Mouse (Mus musculus) intestine, postnatal 0 days (tissue): Measurements from ENCODE around the gene Naa80. TPM values are rescaled to one million over a fixed set of nuclear protein-coding genes. Genes with fewer than 3 reads are reported as not detected.

Source experiments
- ATAC-seq: fragments of 200-750 bp; cut with Nextera tagmentation; 2 replicates; pipeline ENCODE4 v1.8.0; 2017; ENCODE audit warnings: mild to moderate bottlenecking, moderate TSS enrichment, moderate library complexity
- H3K27ac ChIP-seq: fragments of 300-500 bp; sonication (generic); 2 replicates; pipeline ENCODE4 v1.5.1; 2014; ENCODE audit warnings: mild to moderate bottlenecking, low read depth, low read length, moderate library complexity
- H3K27me3 ChIP-seq: fragments of 300-500 bp; sonication (generic); replicated peaks from 2 replicates; pipeline ENCODE4 v1.6.1; 2014; ENCODE audit warnings: low read length, mixed read lengths; ENCODE audit not compliant: control insufficient read depth, insufficient read depth
- H3K36me3 ChIP-seq: fragments of 300-500 bp; sonication (generic); 2 replicates; pipeline ENCODE4 v1.6.1; 2014; ENCODE audit warnings: mild to moderate bottlenecking, moderate library complexity; ENCODE audit not compliant: control insufficient read depth, insufficient read depth
- H3K4me1 ChIP-seq: fragments of 300-500 bp; sonication (generic); replicated peaks from 2 replicates; pipeline ENCODE4 v1.6.1; 2014; ENCODE audit warnings: antibody characterized with exemption, low read length, mixed read lengths; ENCODE audit not compliant: control insufficient read depth, insufficient read depth
- H3K4me2 ChIP-seq: fragments of 300-500 bp; sonication (generic); replicated peaks from 2 replicates; pipeline ENCODE4 v1.6.1; 2014; ENCODE audit warnings: low read depth, mild to moderate bottlenecking, moderate library complexity
- H3K4me3 ChIP-seq: fragments of 300-500 bp; sonication (generic); 2 replicates; pipeline ENCODE4 v1.5.1; 2014; ENCODE audit warnings: low read depth, low read length
- H3K9ac ChIP-seq: fragments of 300-500 bp; sonication (generic); 2 replicates; pipeline ENCODE4 v1.6.1; 2014; ENCODE audit warnings: mild to moderate bottlenecking, low read depth, low read length
- H3K9me3 ChIP-seq: fragments of 300-500 bp; sonication (generic); 2 replicates; pipeline ENCODE4 v1.6.1; 2016; ENCODE audit warnings: mixed run types; ENCODE audit not compliant: control insufficient read depth
- CTCF ChIP-seq: sonication (generic); IDR thresholded peaks from 2 replicates; pipeline ENCODE4 v1.5.1; 2016; ENCODE audit warnings: low read depth, mild to moderate bottlenecking, control low read depth, antibody characterized with exemption, moderate library complexity
- WGBS: fragments of 180-500 bp; shearing (Covaris S2); extraction: QIAGEN DNeasy Blood & Tissue Kit; methylation state at CpG from one replicate; pipeline ENCODE4 v1.1.7; 2014; 5-methylcytosine and 5-hydroxymethylcytosine counted together
- polyA plus RNA-seq: library from polyadenylated mRNA; unstranded; fragments of >200 nt; fragmentation: Nextera tagmentation; extraction: Ambion mirVana; gene quantifications from 2 replicates; pipeline ENCODE4 v1.2.1, GENCODE M21; 2015

Naa80 gene
- polyA plus RNA-seq, 1 experiment from 2014 or later, result 21.4 TPM

DNA sequence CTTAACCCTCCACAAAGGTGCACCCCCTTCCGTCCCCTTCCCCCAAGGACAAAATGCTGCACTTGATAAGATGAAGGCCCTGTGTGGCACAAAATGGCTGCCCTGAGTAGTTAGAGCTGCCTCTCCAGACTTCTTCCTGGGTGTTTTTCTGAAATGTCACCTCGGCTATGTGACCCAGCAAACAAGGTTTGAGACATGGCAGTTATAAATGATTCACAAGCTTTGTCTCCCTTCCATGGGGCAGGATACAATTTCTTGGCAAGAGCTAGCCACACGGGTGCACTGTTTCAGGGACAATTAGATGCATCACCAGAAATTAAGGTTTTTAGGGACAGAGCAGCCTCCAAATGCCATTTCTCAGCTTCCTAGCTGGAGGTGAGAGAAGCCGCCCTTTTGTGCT is 38.3 kb upstream of the Naa80 start:
- no peak for TF ChIP-seq CTCF
- Histone ChIP-seq H3K4me2 (no peak overlapping the region), H3K4me1 (peaks cover 11% of the 10 kb centered on the region), H3K27ac (no peak overlapping the region), H3K27me3 (no peaks in the 10 kb centered on the region), H3K4me3 (no peak overlapping the region), H3K9me3 (no peaks in the 10 kb centered on the region), H3K9ac (no peak overlapping the region), H3K36me3 (peaks cover 38% of the 10 kb centered on the region)
- no peak for ATAC-seq
- WGBS, result 61% methylated on average over 4 of the region's 4 CpGs

GRCm38 (mm10) chr9:107541005-107541404 is 37.7 kb upstream of the Naa80 start:
- no peak overlapping the region for H3K27ac ChIP-seq
- H3K27me3 ChIP-seq, result no peaks in the 10 kb centered on the region
- H3K4me1 ChIP-seq, result peaks cover 6% of the 10 kb centered on the region
- H3K4me2 ChIP-seq, result peak overlapping the region; percentile 85
- H3K9ac ChIP-seq, result no peak overlapping the region
- peak overlapping the region; percentile 69; the same call in 1 of the 2 replicates for H3K4me3 ChIP-seq
- peaks cover 38% of the 10 kb centered on the region for H3K36me3 ChIP-seq
- no peak for ATAC-seq
- H3K9me3 ChIP-seq, result no peaks in the 10 kb centered on the region
- TF ChIP-seq CTCF, result no peak
- WGBS, result 31% methylated on average over 10 of the region's 10 CpGs

- Histone ChIP-seq H3K36me3 (peaks cover 38% of the 10 kb centered on the region), H3K4me3 (peak within 1 kb of the TSS; percentile 69), H3K9me3 (no peaks in the 10 kb centered on the region), H3K27ac (no peak within 1 kb of the TSS; the same call in 1 of the 2 replicates), H3K9ac (peak within 1 kb of the TSS; percentile 57), H3K4me1 (peaks cover 1% of the 10 kb centered on the region), H3K4me2 (peak within 1 kb of the TSS; percentile 85), H3K27me3 (no peaks in the 10 kb centered on the region)
- ATAC-seq, result peak; percentile 85
- no peak; the same call in 1 of the 2 replicates for TF ChIP-seq CTCF
- WGBS, result under 1% methylated on average over 46 of the region's 46 CpGs
Measured at GRCm38 (mm10) chr9:107541474-107542351, 37.0 kb upstream of the Naa80 start, which contains the start of the genes Cyb561d2 and Nprl2. Gene Cyb561d2, minus strand, starts transcription at chr9:107542193. Gene Nprl2, plus strand, starts transcription at chr9:107542226.

DNA sequence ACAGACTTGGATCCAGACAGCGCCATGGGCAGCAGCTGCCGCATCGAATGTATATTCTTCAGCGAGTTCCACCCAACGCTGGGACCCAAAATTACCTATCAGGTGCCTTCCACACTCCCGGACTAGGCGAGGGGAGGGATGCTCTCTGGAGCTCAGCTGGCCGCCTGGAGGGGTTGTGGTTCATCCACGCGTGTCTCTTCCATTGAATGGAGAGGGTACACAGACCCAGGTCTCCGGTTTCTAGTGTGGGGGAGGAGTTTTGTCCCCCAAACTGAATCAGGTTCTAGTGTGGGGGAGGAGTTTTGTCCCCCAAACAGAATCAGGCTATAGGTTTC is 36.4 kb upstream of the Naa80 start:
- TF ChIP-seq CTCF, result no peak
- under 1% methylated on average over 11 of the region's 11 CpGs for WGBS
- no peak for ATAC-seq
- no peaks in the 10 kb centered on the region; the same call in none of the 2 replicates for H3K4me1 ChIP-seq
- H3K27ac ChIP-seq, result no peak overlapping the region
- no peaks in the 10 kb centered on the region for H3K27me3 ChIP-seq
- peak overlapping the region; percentile 69 for H3K4me3 ChIP-seq
- H3K9me3 ChIP-seq, result no peaks in the 10 kb centered on the region
- H3K36me3 ChIP-seq, result peaks cover 38% of the 10 kb centered on the region
- H3K9ac ChIP-seq, result peak overlapping the region; percentile 57
- peak overlapping the region; percentile 85 for H3K4me2 ChIP-seq

DNA sequence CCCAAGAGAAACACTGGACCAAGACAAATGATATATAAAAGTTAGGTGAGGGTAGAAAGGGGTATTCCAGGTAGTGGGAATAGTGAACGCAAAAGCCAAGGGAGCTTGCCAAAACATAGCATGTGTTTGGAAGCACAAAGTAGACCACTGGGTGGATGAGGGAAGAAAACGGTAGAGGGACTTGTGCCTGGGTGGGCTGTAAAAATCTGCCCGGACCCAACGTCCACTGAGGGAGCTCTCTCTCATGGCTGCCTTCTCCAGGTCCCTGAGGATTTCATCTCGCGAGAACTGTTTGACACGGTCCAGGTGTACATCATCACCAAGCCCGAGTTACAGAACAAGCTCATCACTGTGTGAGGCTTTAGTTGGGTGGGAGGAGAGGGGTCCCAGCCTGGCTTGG is 36.0 kb upstream of the Naa80 start:
- Histone ChIP-seq H3K4me2 (peak overlapping the region; percentile 85), H3K4me3 (peak overlapping the region; percentile 69), H3K27ac (no peak overlapping the region), H3K9me3 (no peaks in the 10 kb centered on the region), H3K27me3 (no peaks in the 10 kb centered on the region), H3K9ac (no peak overlapping the region; the same call in 1 of the 2 replicates), H3K4me1 (no peaks in the 10 kb centered on the region; the same call in none of the 2 replicates), H3K36me3 (peaks cover 35% of the 10 kb centered on the region)
- no peak for ATAC-seq
- WGBS, result 38% methylated on average over 8 of the region's 8 CpGs
- no peak for TF ChIP-seq CTCF

GRCm38 (mm10) chr9:107543299-107543698 is 35.4 kb upstream of the Naa80 start:
- no peaks in the 10 kb centered on the region; the same call in none of the 2 replicates for H3K4me1 ChIP-seq
- no peak for ATAC-seq
- no peak overlapping the region for H3K9ac ChIP-seq
- H3K9me3 ChIP-seq, result no peaks in the 10 kb centered on the region
- 90% methylated on average over 11 of the region's 11 CpGs for WGBS
- TF ChIP-seq CTCF, result no peak
- no peaks in the 10 kb centered on the region for H3K27me3 ChIP-seq
- H3K27ac ChIP-seq, result no peak overlapping the region
- no peak overlapping the region for H3K4me2 ChIP-seq
- peaks cover 29% of the 10 kb centered on the region for H3K36me3 ChIP-seq
- no peak overlapping the region for H3K4me3 ChIP-seq
